Mouse (Mus musculus): ENCODE measurements around the gene Tgm5.

- TF ChIP-seq CTCF (IDR thresholded peaks at IDR 0.05; ENCODE audit: extremely low read depth, insufficient read depth, low read length) (no peak), POLR2A (IDR thresholded peaks at IDR 0.05; ENCODE audit: extremely low read depth, insufficient read depth, low read length) (no peak)
Observed at GRCm38 (mm10) chr2:121061315-121061714, 24.3 kb downstream of the Tgm5 start.
